Mouse (Mus musculus) spleen, postnatal 4 days (tissue): Measurements from ENCODE around the gene Sept10.

Experiments used
- DNase-seq, 2 experiments: peaks; one replicate each; pipeline ENCODE4 v3.0.0; 2022; ENCODE audit warnings: low spot score in 2 of 2

The Sept10 gene

GRCm38 (mm10) chr10:59225137-59225536, 3.5 kb upstream of the Sept10 start:
- no peak for DNase-seq

- DNase-seq, result no peak
Measured at GRCm38 (mm10) chr10:59223890-59224289, 2.2 kb upstream of the Sept10 start.

- no peak for DNase-seq
Measured at GRCm38 (mm10) chr10:59223301-59223700, 1.7 kb upstream of the Sept10 start.

GRCm38 (mm10) chr10:59222271-59223101, 839 bp upstream of the Sept10 start:
- no peak for DNase-seq

GRCm38 (mm10) chr10:59220824-59221472, 699 bp downstream of the Sept10 start:
- DNase-seq, result no peak

GRCm38 (mm10) chr10:59200011-59200410, 21.6 kb downstream of the Sept10 start:
- DNase-seq, result no peak

- no peak for DNase-seq
Measured at GRCm38 (mm10) chr10:59196763-59197162, 24.9 kb downstream of the Sept10 start.

- no peak for DNase-seq
Measured at GRCm38 (mm10) chr10:59194891-59195290, 26.8 kb downstream of the Sept10 start.

- no peak for DNase-seq
Measured at GRCm38 (mm10) chr10:59182306-59182705, 39.3 kb downstream of the Sept10 start.

GRCm38 (mm10) chr10:59179620-59180019, 42.0 kb downstream of the Sept10 start:
- DNase-seq, result no peak

- DNase-seq, result no peak
Measured at GRCm38 (mm10) chr10:59172539-59172938, 49.1 kb downstream of the Sept10 start.

- DNase-seq, result no peak
Measured at GRCm38 (mm10) chr10:59171042-59171441, 50.6 kb downstream of the Sept10 start.

GRCm38 (mm10) chr10:59166104-59166944, 55.3 kb downstream of the Sept10 start:
- DNase-seq, result peak in 1 of 2 experiments; percentile 22

GRCm38 (mm10) chr10:59162185-59162897, 59.3 kb downstream of the Sept10 start:
- no peak for DNase-seq

GRCm38 (mm10) chr10:59158627-59159026, 63.0 kb downstream of the Sept10 start:
- no peak for DNase-seq

- DNase-seq, result no peak
Measured at GRCm38 (mm10) chr10:59152544-59153081, 69.0 kb downstream of the Sept10 start.

GRCm38 (mm10) chr10:59150938-59151657, 70.5 kb downstream of the Sept10 start:
- peak in 1 of 2 experiments; percentile 53 for DNase-seq

GRCm38 (mm10) chr10:59149956-59150383, 71.7 kb downstream of the Sept10 start:
- peak; percentile 17 to 64 for DNase-seq

GRCm38 (mm10) chr10:59133478-59134009, 88.1 kb downstream of the Sept10 start:
- no peak for DNase-seq

GRCm38 (mm10) chr10:59131926-59132628, 89.6 kb downstream of the Sept10 start:
- DNase-seq, result no peak
